Mouse (Mus musculus): ENCODE results near the gene Fbxl14.
"Not testable (repeated sequence)": the region's sequence is repeated elsewhere in the genome, so short reads cannot be mapped to it uniquely, and the experiment has no call there.

Fbxl14 gene

GRCm38 (mm10) chr6:119479343-119479875, at the start of gene Fbxl14:
Gene Fbxl14 (plus strand): TSS chr6:119479668.
- no peak for DNase-seq (ENCODE audit: low read depth, low spot score)

- no peak for DNase-seq (ENCODE audit: low read depth, low spot score)
Observed at GRCm38 (mm10) chr6:119430508-119430907, 49.0 kb upstream of the Fbxl14 start.

GRCm38 (mm10) chr6:119431751-119432324, 47.6 kb upstream of the Fbxl14 start:
- DNase-seq (ENCODE audit: low read depth, low spot score) = no peak

GRCm38 (mm10) chr6:119434394-119434793, 45.1 kb upstream of the Fbxl14 start:
- no peak for DNase-seq (ENCODE audit: low read depth, low spot score)

- DNase-seq (ENCODE audit: low read depth, low spot score) = no peak
Observed at GRCm38 (mm10) chr6:119437894-119438761, 41.3 kb upstream of the Fbxl14 start.

GRCm38 (mm10) chr6:119442729-119443128, 36.7 kb upstream of the Fbxl14 start:
- not testable (repeated sequence) for DNase-seq (ENCODE audit: low read depth, low spot score)

GRCm38 (mm10) chr6:119443742-119444645, 35.5 kb upstream of the Fbxl14 start:
- peak; percentile 72 for DNase-seq (ENCODE audit: low read depth, low spot score)

- DNase-seq (ENCODE audit: low read depth, low spot score) = no peak
Observed at GRCm38 (mm10) chr6:119445671-119446607, 33.5 kb upstream of the Fbxl14 start.

- DNase-seq (ENCODE audit: low read depth, low spot score) = no peak
Observed at GRCm38 (mm10) chr6:119448321-119449059, 31.0 kb upstream of the Fbxl14 start.

GRCm38 (mm10) chr6:119449060-119449499, 30.4 kb upstream of the Fbxl14 start:
- DNase-seq (ENCODE audit: low read depth, low spot score) = no peak

GRCm38 (mm10) chr6:119450965-119451943, 28.2 kb upstream of the Fbxl14 start:
- DNase-seq (ENCODE audit: low read depth, low spot score) = no peak

- DNase-seq (ENCODE audit: low read depth, low spot score) = no peak
Observed at GRCm38 (mm10) chr6:119451981-119452499, 27.4 kb upstream of the Fbxl14 start.

- DNase-seq (ENCODE audit: low read depth, low spot score) = no peak
Observed at GRCm38 (mm10) chr6:119458166-119458565, 21.3 kb upstream of the Fbxl14 start.

- no peak for DNase-seq (ENCODE audit: low read depth, low spot score)
Observed at GRCm38 (mm10) chr6:119459041-119459440, 20.4 kb upstream of the Fbxl14 start.

- no peak for DNase-seq (ENCODE audit: low read depth, low spot score)
Observed at GRCm38 (mm10) chr6:119460391-119460790, 19.1 kb upstream of the Fbxl14 start.

- DNase-seq (ENCODE audit: low read depth, low spot score) = no peak
Observed at GRCm38 (mm10) chr6:119466161-119466560, 13.3 kb upstream of the Fbxl14 start.

GRCm38 (mm10) chr6:119466921-119467784, 12.3 kb upstream of the Fbxl14 start:
- DNase-seq (ENCODE audit: low read depth, low spot score) = no peak

- DNase-seq (ENCODE audit: low read depth, low spot score) = no peak
Observed at GRCm38 (mm10) chr6:119467785-119468059, 11.7 kb upstream of the Fbxl14 start.

All from retina, adult 2 months (tissue).